Mouse (Mus musculus) c-Kit-negative CD71-positive TER-119-positive erythroid progenitor cells, embryonic 14.5 days (primary cell): ENCODE results near the gene S100a6.

Experiments used
- DNase-seq: peaks from one replicate; pipeline ENCODE4 v3.0.0-alpha.2; 2013; ENCODE audit warnings: low read depth, low spot score

The S100a6 gene

DNA sequence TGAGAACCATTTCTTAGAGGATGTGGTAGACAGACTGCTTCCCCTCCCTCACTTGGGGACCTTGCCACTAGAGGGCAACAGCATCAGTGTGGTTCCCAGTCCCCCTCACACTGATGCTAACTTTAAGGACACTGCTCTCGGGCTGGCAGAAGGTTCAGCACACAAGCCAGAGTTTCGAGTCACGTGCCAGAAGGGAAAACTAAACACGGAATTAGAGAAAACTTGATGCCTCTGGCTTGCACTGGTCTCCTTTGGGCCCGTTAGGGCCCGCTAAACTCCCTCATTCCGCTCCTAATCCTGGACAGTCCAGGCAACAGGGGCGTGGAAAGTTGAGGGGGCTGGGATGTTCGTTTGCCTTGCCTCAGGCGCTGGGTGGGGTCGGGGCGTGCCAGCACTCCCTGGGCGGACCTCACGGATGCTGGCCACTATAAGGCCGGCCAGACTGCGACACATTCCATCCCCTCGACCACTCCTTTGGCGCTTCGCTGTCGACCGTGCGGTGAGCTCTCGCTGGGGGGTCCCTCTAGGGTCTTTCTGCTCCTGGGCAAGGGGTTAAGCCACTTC, at the start of gene S100a6:
TSS of gene S100a6 (plus strand) at position 155 of the 564 bp plus-strand sequence.
- no peak for DNase-seq

GRCm38 (mm10) chr3:90574691-90575090, 38.0 kb upstream of the S100a6 start:
- DNase-seq: no peak

GRCm38 (mm10) chr3:90575320-90575719, 37.4 kb upstream of the S100a6 start:
- no peak for DNase-seq

DNA sequence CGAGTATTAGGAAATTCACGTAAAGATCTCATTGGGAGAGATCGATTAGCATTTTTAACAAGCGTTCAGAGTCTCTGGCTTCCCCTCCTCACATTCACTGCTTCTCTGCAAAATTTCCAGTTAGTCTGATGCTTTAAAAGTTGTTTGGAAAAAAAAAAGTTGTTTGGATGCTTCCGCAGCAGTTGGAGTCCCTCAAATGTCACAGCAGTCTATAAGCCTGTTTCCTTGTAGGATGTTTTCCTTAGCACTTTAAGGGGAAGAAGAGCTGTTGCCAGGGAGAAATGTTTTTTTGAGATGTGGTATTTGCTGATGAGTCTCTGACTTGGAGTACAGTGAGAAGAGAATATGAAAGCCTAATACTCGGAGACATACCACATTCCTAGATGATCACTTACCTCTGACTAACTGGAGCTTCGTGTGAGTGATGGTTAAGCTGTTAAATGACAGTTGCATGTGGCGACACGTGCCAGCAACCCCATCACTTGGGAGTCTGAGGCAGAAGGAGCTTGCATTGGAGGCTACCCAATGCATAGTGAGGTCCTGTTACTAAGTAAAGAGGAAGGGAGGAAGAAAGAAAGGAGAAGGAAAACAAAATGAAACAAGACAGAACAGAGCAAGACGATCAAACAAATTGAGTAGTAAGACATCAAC, 36.2 kb upstream of the S100a6 start:
- no peak for DNase-seq

DNA sequence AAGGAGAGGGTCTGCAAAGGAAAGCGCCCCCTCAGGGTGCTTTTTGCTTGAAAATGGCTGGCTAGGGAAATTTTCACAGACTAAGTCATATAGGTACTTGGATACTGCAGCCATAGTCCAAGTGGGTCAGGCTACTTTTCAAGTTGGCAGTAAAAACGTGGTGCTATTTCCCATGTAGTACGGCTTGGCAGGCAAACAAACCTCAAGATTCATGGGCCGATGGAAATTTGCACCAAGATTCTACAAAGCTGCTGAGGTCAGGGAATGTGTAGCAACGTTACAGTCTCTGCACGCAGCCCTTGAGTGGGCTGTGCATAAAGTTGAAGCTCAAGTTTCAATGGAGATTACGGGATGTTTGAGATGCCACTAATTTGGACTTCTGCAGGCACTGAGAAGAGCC, 33.2 kb upstream of the S100a6 start:
- no peak for DNase-seq

DNA sequence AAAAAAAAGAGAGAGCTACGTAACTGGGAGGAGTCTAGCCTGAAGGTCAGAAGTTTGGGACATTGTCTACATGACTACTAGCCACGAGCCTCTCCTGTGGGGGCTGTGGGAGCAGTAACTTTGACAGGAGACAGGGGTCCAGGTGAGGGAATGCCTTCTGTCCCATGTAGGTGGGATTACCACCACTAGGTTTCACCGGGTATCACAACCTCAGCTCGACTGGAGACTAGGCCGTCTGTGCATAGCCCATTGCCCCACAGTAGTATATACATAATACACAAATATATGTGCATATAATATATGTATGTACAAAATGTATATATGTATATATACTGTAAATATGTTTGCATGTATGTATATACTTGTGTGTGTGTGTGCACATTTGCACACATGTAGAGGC, 31.5 kb upstream of the S100a6 start:
- no peak for DNase-seq

GRCm38 (mm10) chr3:90582156-90582555, 30.5 kb upstream of the S100a6 start:
- DNase-seq: no peak

GRCm38 (mm10) chr3:90582556-90582955, 30.1 kb upstream of the S100a6 start:
- no peak for DNase-seq

DNA sequence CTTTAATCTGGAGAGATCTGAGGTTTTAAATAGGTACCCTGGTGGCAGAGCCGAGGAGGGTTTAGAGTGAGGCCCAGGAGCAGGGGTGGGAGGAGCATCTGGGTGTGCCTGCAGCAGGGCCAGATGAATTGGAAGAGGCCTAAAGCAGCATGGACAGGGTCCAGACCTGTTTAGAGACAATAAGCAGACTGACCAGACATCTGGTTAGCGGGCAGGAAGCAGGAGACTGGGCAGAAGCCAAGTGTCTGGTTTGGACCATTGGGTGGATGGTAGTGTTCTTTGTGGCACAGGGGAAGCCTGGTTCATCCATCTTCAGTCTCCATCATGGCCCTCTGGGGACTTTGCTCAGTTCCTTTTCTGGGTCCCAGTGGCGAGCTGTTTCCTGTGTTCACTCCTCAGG, 28.8 kb upstream of the S100a6 start:
- no peak for DNase-seq

GRCm38 (mm10) chr3:90585595-90585994, 27.1 kb upstream of the S100a6 start:
- DNase-seq: peak; percentile 31

- DNase-seq: no peak
These were observed 26.6 kb upstream of the S100a6 start for GRCm38 (mm10) chr3:90586016-90586643.

DNA sequence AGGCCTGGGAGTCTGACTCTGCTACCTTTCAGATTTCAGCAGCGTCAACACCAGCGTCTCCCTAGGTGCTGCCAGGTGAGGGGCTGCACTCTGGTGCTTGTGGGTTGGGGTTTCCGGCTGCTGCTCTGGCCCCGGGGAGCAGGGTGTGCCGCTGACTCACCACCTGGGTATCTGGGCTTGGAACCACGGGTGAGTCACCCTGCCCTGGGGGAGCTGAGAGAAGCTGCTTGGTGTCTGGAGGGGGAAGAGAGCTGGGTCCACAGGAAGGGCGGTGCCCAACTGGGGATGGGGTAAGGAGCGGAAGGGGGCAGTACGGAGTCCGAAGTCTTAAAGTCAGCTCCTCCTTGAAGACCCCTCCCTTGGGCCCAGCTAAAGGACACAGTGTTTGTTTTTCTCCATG, 25.8 kb upstream of the S100a6 start:
- no peak for DNase-seq

DNA sequence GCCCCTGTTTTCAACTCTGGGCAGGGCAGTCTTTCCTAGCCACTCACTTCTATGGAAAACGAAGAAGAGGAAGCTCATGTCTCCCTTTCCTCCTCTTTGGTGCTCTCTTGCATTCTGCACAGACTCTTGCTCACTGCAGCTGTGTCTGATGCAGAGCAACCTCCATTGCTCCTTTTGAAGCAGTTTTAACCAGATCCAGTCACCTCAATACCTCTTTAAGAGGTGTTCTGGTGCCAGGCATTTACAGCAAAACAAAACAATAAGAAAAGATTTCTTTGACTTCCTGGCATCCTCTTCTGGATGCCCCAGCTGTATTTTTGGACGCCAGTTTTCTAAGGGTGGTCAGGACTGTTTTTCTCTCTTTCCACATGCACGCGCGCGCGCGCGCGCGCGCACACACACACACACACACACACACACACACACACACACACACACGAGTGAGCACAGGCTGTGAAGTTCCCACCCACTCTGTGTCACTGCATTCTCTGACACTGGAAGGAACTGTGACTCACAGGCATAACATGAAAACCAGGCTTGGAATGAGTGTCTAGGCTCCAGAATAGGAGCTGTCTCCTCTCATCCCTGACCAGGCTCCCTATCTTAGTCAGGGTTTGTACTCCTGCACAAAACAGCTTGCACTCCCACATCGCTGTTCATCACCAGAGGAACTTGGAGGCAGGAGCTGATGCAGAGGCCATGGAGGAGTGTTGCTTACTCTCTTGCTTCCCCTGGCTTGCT, 25.2 kb upstream of the S100a6 start:
- no peak for DNase-seq

GRCm38 (mm10) chr3:90589390-90589789, 23.3 kb upstream of the S100a6 start:
- DNase-seq: no peak

GRCm38 (mm10) chr3:90589947-90590346, 22.7 kb upstream of the S100a6 start, which contains the start of gene S100a2:
Gene S100a2 (plus strand): TSS chr3:90590247.
- no peak for DNase-seq

GRCm38 (mm10) chr3:90594466-90594865, 18.2 kb upstream of the S100a6 start:
- DNase-seq: no peak

DNA sequence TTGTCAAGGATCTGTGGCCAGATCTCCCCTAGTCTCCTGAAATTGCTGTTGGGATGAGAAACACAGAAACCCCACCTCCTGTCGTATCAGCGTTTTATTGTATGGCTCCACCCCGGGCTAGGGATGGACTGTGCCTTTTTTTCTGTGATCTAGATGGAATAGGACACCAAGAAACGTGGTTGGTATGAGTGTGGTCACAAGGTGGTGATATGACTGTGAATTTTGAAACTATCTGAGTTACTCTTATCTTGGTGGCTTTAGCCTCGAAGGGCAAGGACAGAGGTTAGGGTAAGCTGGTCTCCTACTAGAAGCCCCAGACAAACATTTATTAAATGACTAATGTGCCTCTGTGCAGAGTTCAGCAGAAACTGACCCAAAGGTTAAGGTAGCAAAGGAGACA, 17.1 kb upstream of the S100a6 start:
- DNase-seq: no peak

GRCm38 (mm10) chr3:90596810-90597209, 15.9 kb upstream of the S100a6 start:
- no peak for DNase-seq

- no peak for DNase-seq
These were observed 14.9 kb upstream of the S100a6 start for GRCm38 (mm10) chr3:90597736-90598135.

GRCm38 (mm10) chr3:90598212-90598611, 14.5 kb upstream of the S100a6 start:
- no peak for DNase-seq

DNA sequence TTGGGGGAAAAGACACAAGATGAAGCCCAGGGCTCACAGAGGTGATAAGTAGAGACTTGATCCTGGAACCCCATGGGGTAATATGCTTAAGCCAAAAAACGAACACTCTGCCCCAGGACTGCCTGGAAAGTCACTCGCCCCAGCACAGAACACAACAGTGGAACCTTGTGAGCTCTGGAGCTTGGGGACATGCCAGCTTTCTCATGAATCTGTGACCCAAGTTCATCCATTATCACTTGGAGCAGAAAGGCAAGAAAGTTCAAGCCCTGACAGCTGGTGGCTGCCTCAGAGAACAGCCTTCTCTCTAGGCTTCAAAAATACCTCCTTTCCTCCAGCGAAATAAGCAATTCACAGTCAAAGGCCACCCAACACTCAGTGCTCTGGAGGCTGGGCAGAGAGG, 13.3 kb upstream of the S100a6 start:
- DNase-seq: no peak

- DNase-seq: no peak
These were observed 12.6 kb upstream of the S100a6 start for GRCm38 (mm10) chr3:90600036-90600435.
